ENCODE assay signal across 26 mouse cellular contexts in the genomic region with DNA sequence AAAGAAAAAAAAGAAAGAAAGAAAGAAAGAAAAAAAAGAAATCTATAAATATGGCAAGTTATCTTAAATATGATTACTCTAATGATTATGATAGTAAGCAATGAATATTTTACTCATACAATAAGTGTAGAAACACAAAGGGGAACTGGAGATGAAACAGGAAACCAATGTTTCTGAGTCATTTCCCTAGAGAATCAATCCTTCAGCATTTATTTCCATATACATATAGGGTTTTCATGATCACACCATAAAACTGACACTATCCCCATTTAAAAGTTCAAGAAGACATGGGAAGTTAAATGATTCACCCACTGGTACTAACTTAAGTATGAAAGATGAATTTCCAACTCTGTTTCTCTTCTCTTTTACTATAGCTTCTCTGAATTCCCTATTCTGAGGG.
"Had no signal": no experiment of that assay in that cellular context is flagged by ENCODE, and none has a peak within 500 bp of the region (broad histone marks: within the 10 kb centered on the region; RNA-seq: fewer than 3 reads in every experiment).

No protein-coding gene starts in this region.

- H3K36me3 ChIP-seq: heart, embryonic 10.5 days; heart, embryonic 13.5 days; heart, embryonic 15.5 days; hindbrain, embryonic 13.5 days; hindbrain, embryonic 15.5 days; kidney, embryonic 15.5 days; limb, embryonic 13.5 days; limb, embryonic 15.5 days; liver, embryonic 13.5 days; liver, embryonic 15.5 days had no signal

- H3K27ac ChIP-seq: heart, embryonic 10.5 days; heart, embryonic 13.5 days; heart, embryonic 15.5 days; hindbrain, embryonic 13.5 days; hindbrain, embryonic 15.5 days; hindbrain, postnatal 0 days; kidney, embryonic 15.5 days; kidney, postnatal 0 days; limb, embryonic 13.5 days; limb, embryonic 15.5 days; liver, embryonic 13.5 days; liver, embryonic 15.5 days had no signal

- H3K4me3 ChIP-seq: heart, embryonic 10.5 days; heart, embryonic 13.5 days; heart, embryonic 15.5 days; hindbrain, embryonic 13.5 days; hindbrain, embryonic 15.5 days; kidney, embryonic 15.5 days; limb, embryonic 13.5 days; limb, embryonic 15.5 days; liver, embryonic 13.5 days; liver, embryonic 15.5 days had no signal

- ATAC-seq: hindbrain, postnatal 0 days; intestine, embryonic 16.5 days had no signal

- H3K4me1 ChIP-seq: heart, embryonic 10.5 days; heart, embryonic 13.5 days; heart, embryonic 15.5 days; hindbrain, embryonic 13.5 days; hindbrain, embryonic 15.5 days; kidney, embryonic 15.5 days; limb, embryonic 13.5 days; limb, embryonic 15.5 days; liver, embryonic 13.5 days; liver, embryonic 15.5 days had no signal

- DNase-seq: gastrocnemius, postnatal 14 days; gastrocnemius, postnatal 36 days; heart, adult 18-20 months; heart, postnatal 14 days; heart, postnatal 36 days; kidney, adult 11 months; kidney, adult 2 months; kidney, adult 9 months; kidney, postnatal 14 days; kidney, postnatal 36 days; layer of hippocampus, adult 9-11 months; layer of hippocampus, postnatal 36 days; left cerebral cortex, postnatal 4 days; liver, embryonic 13.5 days had no signal
